Mouse (Mus musculus): ENCODE data around the gene Gm20388. TPM values are rescaled to one million over a fixed set of nuclear protein-coding genes. Genes with fewer than 3 reads are reported as not detected.

The Gm20388 gene
- total RNA-seq, 1 experiment from 2014 or later, result 10.0 TPM

GRCm38 (mm10) chr8:124312228-124312627 is 4401.6 kb downstream of the Gm20388 start:
- ATAC-seq (replicated peaks; ENCODE audit: insufficient number of reproducible peaks, low FRiP score, low TSS enrichment, poor library complexity, severe bottlenecking), result no peak

DNA sequence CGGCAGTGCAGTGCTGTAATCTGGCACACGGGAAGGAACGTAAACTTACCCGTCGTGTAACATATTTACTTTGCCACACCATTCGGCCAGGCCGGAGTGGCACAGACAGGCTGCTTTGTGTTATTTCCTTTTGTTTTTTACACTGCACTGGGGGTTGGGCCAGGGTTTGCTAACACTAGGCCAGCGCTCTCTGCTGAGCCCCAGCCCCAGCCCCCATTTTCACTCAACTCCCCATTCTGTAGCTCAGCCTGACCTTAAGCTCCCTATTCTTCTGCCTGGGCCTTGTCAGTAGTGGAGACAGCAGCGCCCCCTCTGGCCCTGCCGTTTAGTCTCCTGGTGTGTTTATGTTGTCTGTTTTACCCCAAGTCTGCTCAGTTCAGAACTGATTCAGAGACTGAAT is 4404.2 kb downstream of the Gm20388 start:
- no peak for ATAC-seq (replicated peaks; ENCODE audit: insufficient number of reproducible peaks, low FRiP score, low TSS enrichment, poor library complexity, severe bottlenecking)

DNA sequence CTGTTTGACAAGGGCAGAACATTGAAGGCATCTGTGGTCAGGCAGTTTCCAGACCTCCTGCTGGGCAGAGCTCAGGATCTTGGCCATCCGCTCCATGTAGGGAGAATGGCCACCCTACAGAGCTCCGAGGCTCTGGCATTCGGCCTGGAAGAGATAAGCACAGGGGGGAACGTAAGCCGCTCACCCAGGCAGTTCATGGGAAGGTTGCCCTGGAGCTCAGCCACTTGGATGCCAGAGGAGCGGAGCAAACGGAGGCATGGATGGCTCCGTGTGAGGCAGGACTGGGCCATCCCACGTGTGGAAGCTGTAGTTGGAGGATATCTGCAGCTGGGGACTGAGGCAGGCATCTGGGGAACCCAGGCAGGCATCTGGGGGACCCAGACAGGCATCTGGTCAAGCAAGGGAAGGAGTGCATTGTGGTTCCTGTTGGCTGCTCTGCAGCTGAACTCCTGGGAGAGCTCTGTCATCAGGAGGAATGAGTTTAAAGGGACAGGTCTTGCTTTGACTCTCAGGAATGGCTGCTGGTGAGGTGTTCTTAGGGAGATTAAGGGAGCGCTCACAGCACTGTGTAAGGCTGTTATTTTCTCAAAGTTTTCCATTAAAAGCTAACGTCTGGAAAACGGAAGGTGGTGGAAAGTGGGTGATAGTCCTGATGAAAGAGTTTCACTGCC is 4406.0 kb downstream of the Gm20388 start:
- ATAC-seq (replicated peaks; ENCODE audit: insufficient number of reproducible peaks, low FRiP score, low TSS enrichment, poor library complexity, severe bottlenecking), result no peak

DNA sequence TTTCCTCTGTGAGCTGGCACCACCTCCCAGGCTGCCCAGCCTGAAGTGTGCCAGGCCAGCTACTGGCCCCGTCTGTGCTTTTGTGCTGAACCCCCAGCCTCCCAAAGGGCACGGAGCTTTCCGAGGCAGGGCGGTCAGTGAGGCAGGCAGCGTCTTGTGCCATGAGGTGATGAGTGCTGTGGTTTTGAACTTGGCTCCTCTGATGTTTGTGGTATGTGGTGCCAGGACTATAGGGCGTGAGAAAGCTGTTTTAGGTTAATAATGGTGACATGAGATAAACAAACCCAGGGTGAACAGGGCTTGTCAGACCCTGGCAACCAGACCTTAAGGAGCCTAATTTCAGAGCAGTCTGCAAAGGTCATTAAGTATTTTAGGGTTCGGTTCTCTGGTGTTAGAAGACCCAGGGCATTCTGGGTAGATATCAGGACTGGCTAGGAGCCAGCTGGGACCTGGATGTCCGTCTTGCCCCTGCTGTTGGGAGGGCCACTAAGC is 4406.6 kb downstream of the Gm20388 start:
- ATAC-seq (replicated peaks; ENCODE audit: insufficient number of reproducible peaks, low FRiP score, low TSS enrichment, poor library complexity, severe bottlenecking), result peak; percentile 37

DNA sequence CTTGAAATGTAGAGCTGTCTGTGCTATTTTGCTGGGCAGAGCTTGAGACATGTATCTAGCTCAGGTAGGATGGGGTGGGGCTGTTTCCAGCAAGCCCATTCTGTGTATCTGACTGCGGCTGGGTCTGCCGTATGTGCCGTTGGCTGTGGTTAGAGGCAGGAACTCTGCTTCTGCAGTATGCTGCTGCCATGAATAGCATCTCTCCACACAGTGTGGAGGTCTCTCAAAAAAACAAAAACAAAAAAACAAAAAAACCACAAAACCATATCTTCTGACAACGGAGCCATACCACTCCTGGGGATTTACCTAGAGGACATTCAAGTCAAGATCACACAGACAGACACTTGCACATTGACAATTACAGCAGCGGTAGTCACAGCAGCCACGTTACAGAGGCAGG is 4407.2 kb downstream of the Gm20388 start:
- ATAC-seq (replicated peaks; ENCODE audit: insufficient number of reproducible peaks, low FRiP score, low TSS enrichment, poor library complexity, severe bottlenecking), result peak; percentile 54; the same call in 1 of the 2 replicates

GRCm38 (mm10) chr8:124318612-124319315 is 4408.1 kb downstream of the Gm20388 start:
- ATAC-seq (replicated peaks; ENCODE audit: insufficient number of reproducible peaks, low FRiP score, low TSS enrichment, poor library complexity, severe bottlenecking), result no peak

- ATAC-seq (replicated peaks; ENCODE audit: insufficient number of reproducible peaks, low FRiP score, low TSS enrichment, poor library complexity, severe bottlenecking), result no peak
These were observed 4408.6 kb downstream of the Gm20388 start for GRCm38 (mm10) chr8:124319316-124319652.

DNA sequence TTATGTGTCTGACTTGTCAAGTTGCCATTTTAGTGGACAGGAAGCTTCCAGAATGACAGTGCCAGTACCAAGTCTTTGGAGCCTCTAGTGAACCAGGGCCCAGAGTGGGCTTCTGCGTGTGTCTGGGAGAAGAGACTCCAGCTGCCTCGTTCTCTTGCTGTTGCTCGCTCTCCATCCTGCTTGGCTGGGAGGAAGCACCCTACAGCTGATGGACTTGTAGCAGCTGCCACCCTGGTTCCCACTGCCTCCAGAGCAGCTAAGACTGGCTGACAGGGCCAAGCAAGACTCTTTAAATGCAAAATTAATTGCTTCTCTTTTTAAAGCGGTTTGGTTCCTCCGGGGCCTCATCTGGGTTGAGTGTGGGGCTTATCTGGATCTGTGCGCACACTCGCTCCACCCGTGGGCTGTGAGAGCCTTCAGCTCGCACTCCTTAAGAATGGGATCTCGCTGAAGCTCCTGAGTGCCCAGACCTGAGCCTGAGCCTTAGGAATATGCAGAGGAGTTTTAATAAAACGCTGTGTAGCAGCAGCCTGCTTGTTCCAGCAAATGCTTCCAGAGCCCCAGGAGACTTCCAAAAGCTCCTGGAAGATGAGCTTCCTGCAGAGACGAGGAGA is 4410.7 kb downstream of the Gm20388 start:
- ATAC-seq (replicated peaks; ENCODE audit: insufficient number of reproducible peaks, low FRiP score, low TSS enrichment, poor library complexity, severe bottlenecking), result no peak

- ATAC-seq (replicated peaks; ENCODE audit: insufficient number of reproducible peaks, low FRiP score, low TSS enrichment, poor library complexity, severe bottlenecking), result no peak
These were observed 4412.7 kb downstream of the Gm20388 start for GRCm38 (mm10) chr8:124323356-124323755.

DNA sequence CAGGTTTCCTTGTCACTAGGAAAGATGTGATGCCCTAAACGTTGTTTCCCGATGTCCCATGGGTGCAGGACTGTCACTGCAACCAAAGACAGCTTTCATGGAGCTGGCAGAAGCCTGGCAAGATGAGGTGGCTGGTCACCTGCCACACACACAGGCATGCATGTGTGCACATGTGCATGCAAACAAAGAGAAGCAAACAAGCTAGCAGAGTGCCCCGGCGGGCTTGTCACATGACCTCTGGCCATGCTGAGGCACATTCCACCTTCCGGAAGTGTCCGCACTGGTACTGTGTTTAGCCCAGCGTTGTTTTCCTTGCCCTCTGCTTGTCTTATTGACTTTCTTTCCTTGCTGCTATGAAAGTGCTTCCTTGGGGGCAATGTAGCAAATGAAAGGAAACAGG is 4417.6 kb downstream of the Gm20388 start:
- no peak for ATAC-seq (replicated peaks; ENCODE audit: insufficient number of reproducible peaks, low FRiP score, low TSS enrichment, poor library complexity, severe bottlenecking)

DNA sequence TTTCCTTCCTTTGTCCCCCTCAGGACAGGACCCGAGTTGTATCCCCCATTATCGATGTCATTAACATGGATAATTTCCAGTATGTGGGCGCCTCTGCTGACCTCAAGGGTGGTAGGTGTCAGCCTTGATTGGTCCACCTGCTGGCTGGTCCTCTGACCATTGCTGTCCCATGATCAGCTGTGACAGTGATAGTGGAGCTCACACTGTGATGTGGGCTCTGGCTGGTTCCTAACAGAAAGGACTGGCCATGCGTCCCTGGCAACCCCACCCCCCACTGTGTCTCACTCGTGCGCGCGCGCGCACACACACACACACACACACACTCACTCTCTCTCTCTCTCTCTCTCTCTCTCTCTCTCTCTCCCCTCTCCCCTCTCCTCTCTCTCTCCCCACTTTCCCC is 4419.0 kb downstream of the Gm20388 start:
- no peak for ATAC-seq (replicated peaks; ENCODE audit: insufficient number of reproducible peaks, low FRiP score, low TSS enrichment, poor library complexity, severe bottlenecking)

DNA sequence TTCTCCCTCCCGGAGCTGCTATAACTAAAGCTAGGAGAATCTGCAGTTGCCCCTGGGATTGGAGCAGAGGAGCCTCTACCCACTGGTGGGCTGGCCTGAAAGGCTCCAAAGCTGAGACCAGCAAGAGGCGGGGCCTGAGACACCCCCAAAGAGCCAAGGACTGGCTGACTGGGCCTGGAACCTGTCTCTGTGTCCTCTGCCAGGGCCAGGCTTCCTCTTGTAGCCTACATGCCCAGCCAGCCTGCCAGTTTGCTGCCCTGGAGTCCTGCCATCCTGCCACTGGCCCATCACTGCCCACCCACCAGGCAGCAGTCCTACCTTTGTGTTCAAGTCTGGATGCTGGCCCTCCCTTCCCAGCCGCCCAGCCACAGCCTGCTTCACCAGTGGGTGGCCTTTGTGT is 4419.8 kb downstream of the Gm20388 start:
- ATAC-seq (replicated peaks; ENCODE audit: insufficient number of reproducible peaks, low FRiP score, low TSS enrichment, poor library complexity, severe bottlenecking), result no peak

DNA sequence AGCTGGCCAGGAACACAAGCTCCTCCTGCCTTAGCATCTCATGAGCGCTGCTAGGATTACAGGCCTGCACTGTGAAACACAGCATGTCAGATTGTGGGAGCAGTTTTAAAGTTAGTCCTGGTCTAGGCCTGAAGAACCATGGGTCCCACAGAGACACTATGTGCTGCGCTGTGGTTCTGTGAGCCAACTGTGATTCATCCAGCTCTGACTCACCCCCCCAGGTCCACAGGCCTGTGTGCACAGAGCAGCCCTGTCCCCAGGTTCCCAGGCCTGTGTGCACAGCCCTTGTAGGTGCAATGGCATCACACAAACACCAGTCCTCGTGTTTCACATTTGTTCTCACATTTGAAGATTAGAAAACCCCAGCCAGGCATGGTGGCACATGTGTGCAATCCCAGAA is 4420.5 kb downstream of the Gm20388 start:
- no peak for ATAC-seq (replicated peaks; ENCODE audit: insufficient number of reproducible peaks, low FRiP score, low TSS enrichment, poor library complexity, severe bottlenecking)

- ATAC-seq (replicated peaks; ENCODE audit: insufficient number of reproducible peaks, low FRiP score, low TSS enrichment, poor library complexity, severe bottlenecking), result no peak
These were observed 4421.1 kb downstream of the Gm20388 start for GRCm38 (mm10) chr8:124331706-124332105.

DNA sequence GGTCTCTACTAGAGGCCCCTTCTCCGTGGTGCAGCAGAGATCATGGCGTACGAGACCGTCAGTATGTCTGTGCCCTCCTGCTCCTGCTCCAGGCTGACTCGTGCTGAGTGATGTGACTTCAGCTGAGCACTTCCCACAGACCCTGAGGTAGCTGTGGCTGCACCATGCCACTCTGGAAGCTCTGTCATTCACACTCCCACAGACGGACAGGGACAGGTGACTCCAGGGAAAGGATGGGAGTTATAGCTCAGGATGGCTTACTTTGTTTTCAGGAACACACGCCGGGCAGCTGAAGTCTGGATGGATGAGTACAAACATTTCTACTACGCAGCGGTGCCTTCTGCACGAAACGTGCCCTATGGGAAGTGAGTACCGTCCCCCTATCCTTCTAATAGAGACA is 4425.7 kb downstream of the Gm20388 start:
- no peak for ATAC-seq (replicated peaks; ENCODE audit: insufficient number of reproducible peaks, low FRiP score, low TSS enrichment, poor library complexity, severe bottlenecking)

DNA sequence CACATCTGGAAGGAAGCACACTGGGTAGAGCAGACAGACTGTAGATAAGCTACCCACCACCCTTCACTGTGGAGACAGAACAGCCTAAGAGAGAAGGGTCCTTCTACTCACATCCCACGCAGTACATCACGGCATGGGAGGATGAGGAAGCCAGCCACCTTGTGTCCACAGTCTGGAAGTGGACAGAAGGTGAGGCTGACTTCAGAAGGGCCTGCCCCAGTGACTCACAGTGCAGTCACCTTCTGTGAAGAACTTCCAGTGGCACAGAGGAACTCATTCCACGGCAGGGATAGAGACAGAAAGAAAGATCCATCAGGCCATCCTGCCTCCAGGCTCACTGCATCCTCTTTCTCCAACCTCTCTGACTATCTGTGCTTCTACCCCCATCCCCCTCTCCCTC is 4429.1 kb downstream of the Gm20388 start:
- no peak for ATAC-seq (replicated peaks; ENCODE audit: insufficient number of reproducible peaks, low FRiP score, low TSS enrichment, poor library complexity, severe bottlenecking)

DNA sequence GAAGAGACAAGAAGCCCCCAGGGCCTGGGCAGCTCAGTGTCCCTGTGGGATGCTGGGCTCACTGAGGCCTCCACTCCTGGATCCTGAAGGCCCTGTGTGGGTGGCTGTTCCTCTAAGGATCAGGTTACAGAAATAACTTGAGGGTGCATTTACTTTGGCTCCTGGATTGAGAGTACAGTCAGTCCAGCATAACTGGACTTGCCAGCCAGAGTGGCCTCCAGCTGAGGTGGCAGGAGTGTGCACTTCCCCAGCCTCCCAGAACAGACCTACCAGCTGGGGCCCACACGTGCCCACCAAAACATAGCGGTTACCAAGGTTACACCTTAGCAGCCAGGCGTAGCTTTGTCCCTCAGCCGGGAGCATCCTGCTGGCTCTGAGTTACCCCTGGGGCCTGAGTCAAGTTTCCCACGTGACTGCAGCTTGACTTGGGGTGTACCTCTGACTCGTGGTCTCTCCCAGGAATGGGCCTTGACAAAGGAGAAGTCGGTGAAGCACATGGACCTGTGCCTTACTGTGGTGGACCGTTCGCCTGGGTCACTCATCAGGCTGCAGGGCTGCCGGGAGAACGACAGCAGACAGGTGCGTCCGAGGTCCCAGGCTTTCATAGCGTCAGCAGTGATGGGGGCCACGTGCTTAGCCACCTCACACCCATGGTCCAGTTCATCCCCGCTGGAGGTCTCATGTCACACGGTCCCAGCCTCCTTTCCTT is 4429.9 kb downstream of the Gm20388 start:
- no peak for ATAC-seq (replicated peaks; ENCODE audit: insufficient number of reproducible peaks, low FRiP score, low TSS enrichment, poor library complexity, severe bottlenecking)

GRCm38 (mm10) chr8:124343151-124343550 is 4432.5 kb downstream of the Gm20388 start:
- no peak for ATAC-seq (replicated peaks; ENCODE audit: insufficient number of reproducible peaks, low FRiP score, low TSS enrichment, poor library complexity, severe bottlenecking)

- ATAC-seq (replicated peaks; ENCODE audit: insufficient number of reproducible peaks, low FRiP score, low TSS enrichment, poor library complexity, severe bottlenecking), result no peak
These were observed 4433.4 kb downstream of the Gm20388 start for GRCm38 (mm10) chr8:124343991-124344390.

Data from monocyte, adult 5-6 weeks (primary cell).